Mouse (Mus musculus) embryo, embryonic 10.5 days (tissue): Measurements from ENCODE around the gene Prkcb.
A peak's percentile ranks its signal among the peaks of the same experiment; 100 is the strongest.

ENCODE experiments used
- DNase-seq: peaks from one replicate; pipeline ENCODE4 v3.0.0-alpha.2; 2015; ENCODE audit warnings: low spot score

Prkcb gene

DNA sequence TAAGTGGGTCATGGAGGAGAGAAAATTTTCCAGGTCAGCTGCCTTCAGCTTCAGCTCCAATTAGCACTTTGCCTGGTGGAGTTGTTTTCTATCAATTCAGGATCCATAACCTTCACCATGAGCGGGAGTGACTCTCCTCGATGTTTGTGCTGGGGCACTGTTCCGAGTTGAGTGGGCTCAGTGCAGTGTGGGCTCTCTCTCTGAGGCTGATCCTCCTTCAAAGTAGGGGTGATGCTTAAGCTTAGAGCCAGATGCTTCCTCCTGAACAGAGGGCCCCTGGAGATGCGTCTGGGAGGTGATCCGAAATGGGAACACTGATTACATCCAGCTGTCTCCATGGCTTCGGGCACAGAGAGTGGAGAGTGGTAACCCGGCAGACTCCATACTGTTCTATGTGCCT is 308.8 kb downstream of the Prkcb start:
- DNase-seq, result peak; percentile 13

DNA sequence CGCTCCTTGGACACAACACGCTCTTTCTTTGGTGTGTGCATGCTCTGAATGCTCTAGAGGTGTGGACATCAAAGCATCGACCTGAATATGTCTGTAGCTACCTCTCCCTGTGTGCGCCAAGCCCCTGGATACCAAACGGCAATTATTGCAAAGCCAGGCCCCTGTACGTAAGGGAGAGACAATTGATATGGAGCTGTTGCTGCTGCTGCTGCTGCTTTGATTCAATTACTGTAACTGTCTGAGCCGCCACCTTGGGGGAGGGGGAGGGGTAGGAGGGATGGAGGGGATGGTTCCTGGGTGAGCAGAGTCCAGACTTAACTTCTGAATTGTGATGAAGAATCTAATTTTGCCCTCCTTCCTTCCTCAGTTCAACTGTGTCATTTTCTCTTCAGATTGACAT is 312.3 kb downstream of the Prkcb start:
- DNase-seq, result no peak

DNA sequence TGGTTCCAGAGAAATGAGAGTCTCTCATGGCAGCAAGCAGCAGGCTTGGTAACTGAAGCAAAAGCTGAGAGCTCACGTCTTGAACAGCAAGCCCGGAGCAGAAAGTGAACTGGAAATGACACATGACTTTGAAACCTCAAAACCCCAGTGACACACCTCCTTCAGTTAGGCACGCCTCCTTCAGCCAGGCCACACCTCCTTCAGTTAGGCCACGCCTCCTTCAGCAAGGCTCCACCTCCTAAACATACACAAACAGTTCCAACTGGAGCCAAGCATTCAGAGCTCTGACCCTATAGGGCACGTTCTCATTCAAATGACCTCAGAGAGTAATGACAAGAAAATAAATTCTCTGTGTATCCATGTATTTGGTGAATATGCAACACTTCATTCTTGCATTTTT is 316.5 kb downstream of the Prkcb start:
- DNase-seq, result no peak

DNA sequence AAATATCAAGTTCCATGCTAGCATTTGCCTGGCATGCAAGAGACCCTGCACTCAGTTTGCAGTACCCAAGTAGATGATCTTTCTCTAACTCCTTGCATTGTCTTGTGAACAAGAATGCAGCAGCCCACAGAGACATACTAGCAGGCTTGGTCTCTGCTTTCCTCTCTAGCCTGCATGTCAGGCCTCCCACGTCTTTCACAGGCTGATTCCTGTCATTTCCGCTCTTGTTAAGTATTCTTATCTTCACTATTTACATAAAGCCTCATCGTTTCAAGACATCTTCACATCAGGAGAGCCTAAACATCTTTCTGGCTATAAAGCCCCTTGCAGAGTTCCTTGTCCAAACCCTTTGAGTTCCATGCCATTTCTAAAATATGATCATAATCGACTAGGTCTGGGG is 320.9 kb downstream of the Prkcb start:
- DNase-seq, result no peak

DNA sequence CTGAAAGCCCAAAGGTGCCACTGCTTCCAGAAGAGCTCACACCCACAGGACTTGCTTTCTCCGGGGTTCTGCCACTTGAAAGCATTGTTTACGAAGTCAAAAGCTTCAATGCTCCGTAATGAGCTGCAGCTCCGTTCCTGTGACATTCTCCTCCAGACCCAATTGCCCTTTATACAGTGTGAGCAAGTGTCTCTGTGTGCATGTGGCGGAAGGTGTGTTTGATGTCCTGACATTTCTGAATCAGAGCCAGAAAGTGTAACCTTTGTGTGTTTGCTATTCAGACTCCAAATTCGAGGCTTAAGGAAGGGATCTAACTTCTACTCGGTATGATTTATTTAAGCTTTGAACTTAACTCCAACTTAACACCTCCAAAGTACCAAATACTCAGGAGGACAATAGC is 321.6 kb downstream of the Prkcb start:
- DNase-seq, result no peak

DNA sequence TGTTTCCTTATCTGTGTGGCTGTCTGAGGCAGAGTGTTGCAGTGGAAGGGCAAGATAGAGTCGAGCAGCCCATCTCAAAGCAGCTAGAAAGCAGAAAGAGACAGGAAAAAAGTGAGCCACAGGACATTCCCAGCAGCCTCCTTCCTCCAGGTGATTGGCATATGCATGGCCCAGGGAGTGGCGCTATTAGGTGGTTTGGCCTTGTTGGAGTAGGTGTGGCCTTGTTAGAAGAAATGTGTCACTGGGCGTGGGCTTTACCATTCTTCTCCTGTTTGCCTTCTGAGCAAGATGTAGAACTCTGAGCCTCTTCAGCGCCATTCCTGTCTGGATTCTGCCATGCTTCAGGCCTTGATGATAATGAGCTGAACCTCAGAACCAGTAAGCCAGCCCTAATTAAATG is 325.3 kb downstream of the Prkcb start:
- DNase-seq, result no peak

DNA sequence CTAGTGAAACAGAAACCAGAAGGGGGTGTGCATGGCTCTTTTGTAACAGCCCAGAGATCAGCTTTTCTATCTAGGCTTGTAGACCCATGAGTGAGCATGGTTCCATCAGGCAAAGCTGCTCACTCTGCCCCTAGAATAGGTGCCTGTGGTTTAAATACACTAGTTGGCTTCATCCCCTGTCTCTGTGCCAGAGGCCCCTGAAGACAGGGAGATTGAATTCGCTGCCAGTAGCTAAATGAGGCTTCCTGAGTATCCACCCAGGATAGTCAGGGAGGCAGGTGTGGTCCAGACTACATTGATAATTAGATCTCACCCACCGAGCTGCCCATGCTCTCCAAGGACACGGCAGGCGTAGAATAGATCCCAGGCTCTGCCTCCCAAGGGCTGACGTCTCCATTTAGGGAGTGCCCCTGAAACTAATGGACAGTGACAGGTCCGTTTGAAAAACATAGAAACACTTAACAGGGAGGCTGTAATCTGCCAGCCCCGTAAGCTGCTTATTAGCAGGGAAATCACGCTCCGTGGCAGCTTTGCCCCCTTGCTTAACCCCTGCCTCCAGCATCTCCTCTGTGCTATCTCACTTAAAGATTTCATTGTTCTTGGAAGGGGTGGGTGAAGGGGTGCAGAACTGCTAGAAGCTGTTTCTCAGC is 333.7 kb downstream of the Prkcb start:
- peak; percentile 21 for DNase-seq

DNA sequence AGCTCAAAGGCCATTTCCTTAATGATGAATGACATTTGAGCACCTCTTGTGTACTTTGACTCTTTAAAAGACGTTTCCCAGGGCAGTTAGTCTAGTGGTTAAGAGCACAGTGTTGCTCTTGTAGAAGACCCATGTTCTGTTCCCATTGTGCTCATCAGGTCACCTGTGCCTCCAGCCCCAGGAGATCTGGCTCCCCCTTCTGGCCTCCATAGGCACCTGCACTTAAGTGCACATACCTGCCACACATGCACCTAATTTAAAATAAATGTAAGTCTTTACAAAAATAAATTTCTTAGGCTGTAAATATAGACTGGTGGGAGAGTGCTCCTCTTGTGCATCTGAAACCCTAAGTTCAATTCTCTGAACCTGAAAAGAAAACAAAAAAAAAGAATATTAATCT is 335.2 kb downstream of the Prkcb start:
- no peak for DNase-seq

DNA sequence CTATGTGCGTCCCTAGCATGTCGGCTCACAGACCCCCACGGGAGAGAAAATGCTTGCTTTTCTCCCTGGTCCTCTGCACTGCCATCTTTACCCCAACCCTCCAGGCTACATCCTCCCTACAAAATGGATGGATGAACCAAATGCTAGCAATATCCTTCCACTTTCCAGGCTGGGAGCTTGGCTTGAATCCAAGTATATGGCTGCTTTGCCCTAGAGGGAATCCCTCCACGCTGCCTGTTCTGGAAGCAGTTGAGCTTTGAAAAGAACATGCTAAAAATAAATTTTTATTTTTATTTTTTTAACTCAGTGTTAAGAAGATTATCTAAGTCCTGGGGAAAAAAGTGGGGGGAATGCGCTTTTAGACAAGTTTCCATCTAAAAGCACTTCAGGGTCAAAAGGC is 339.5 kb downstream of the Prkcb start:
- DNase-seq, result no peak

DNA sequence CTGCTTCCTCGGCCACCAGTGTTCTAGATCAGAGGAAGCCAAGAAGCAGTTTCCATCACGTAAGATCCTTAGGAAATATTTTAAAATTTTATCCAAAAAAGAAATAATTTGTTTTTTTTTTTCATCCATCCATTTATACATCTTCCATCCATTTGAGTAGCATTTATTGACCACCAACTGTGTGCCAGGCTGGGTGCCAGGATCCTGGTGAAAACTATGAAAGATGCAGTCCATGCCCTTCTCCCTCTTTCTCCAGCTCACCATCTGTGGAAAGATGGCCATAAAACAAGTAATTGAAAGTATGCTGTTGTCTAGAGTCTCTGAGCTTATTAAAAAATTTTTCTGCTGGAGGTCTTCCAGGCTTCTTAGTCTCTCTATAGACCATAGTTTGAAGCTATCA is 341.8 kb downstream of the Prkcb start:
- DNase-seq, result no peak

DNA sequence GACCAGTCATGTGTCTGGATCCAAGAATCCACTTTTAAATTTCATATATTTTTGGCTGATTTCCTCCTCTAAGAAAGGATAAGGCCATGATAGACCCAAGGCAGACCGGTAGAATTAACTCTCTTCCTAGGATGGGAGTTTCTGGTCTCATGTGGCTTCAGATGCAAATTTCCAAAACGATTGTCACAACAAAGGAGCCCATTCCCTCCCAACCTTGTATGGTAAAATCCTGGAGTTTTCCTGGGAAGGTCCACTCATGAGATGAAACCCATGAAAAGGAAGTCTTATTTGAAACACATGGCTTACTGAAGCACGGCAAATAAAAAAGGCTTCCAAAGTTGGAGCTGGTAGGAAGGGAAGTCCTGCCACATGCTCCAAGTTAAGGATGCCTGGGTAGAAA is 342.6 kb downstream of the Prkcb start:
- DNase-seq, result no peak

DNA sequence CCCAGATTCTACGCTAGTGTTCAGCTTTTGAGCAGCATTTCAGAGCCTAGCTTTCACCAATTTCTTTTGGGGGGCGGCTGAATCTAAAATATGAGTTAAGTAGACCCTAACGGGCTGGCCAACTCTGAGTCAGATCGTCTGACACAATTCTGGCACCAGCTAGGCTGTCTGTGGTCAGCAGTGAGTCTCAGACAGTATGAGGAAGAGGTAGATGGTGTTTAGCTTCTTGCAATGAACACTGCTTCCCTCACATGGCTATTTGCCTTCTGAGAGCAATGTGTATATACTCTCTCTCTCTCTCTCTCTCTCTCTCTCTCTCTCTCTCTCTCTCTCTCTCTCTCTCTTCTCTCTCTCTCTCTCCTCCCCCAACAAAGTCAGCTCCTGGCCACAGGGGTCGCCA is 344.4 kb downstream of the Prkcb start:
- no peak for DNase-seq

DNA sequence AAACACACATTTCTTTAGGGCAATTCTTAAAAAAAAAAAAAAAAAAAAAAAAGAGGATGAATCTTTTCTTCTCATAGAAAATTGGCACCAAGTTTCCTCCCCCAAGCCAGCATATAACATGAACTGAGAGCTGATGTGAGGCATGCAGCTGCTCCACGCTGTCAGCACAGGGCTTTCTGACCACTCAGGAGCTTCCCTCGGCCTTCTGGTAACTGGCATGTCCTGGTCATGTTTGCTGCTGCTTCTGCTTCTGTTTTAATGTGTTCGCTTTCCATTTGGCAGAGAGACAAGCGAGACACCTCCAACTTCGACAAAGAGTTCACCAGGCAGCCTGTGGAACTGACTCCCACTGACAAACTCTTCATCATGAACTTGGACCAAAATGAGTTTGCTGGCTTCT is 344.9 kb downstream of the Prkcb start:
- no peak for DNase-seq

DNA sequence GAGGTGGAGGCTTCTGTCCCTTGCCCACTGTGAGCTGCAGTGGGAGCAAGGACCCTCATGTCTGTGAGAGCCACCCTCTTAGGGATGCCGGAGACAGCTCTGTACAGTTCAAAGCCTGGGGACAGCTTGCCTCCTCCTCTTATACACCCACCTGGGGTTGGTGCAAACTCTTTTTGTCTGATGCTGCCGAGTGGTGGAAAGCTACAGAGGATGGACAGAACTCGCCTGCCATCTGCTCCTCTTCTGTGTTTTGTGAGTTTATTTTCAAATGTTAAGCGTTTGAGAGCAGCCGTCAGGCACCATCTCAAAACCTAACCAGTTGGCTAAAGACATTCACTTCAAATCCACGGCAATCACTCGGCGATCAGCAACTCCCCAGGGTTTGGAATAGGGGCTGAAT is 355.1 kb downstream of the Prkcb start:
- DNase-seq, result no peak

DNA sequence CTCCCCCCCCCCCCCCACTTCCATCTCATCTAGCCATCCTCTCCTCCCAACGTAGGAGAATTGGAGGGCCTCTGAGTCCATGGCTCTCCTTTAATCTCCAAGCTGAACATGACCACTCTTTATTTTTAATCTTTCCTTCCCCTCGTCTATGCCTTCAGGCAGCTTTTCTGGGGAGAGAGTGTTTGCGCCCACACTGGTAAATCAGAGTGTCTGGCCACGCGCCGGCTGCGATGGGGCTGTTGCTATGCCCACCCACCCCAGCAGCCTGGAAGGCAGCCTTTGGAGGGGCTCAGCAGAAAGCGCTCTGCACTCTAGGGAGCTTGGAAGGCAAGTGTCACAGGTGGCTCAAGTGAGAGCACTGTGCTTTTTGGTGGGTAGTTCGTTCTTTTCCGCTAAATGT is 360.8 kb downstream of the Prkcb start:
- DNase-seq, result no peak

DNA sequence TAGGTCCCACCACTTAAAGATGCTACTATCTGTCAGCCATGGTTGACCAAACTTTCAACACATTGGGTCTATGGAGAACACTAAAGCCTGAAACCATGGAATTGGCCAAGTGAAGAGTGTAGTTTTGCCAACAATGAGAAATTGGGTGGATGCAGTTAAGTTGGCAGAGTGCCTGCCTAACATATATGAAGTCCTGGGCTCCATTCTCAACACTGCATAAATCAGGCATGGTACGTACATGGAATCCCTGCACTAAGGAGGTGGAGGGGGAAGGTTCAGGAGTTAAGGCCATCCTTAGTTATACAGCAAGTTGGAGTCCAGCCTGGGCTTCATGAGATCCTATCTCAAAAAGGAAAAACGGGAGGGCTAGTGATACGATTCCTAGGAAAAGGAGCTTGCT is 364.0 kb downstream of the Prkcb start:
- no peak for DNase-seq

DNA sequence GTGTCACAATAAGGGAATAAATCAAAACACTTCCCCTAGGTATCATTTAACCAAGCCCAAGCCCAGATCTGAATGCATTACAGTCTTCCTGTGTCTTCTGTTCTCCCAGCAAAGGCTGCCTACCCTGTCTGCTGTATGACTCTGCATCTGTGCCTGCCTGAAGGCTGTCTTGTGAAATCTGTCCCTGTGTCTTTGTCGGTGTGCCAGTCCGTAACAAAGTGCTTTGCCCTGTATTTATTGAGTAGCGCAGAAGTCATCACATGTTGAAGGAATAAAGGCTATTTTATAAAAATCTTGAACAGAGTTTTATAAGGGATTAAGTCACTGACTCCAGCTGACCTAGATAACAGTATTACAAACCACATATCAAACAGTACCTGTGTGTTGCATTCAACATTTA is 368.1 kb downstream of the Prkcb start:
- no peak for DNase-seq

DNA sequence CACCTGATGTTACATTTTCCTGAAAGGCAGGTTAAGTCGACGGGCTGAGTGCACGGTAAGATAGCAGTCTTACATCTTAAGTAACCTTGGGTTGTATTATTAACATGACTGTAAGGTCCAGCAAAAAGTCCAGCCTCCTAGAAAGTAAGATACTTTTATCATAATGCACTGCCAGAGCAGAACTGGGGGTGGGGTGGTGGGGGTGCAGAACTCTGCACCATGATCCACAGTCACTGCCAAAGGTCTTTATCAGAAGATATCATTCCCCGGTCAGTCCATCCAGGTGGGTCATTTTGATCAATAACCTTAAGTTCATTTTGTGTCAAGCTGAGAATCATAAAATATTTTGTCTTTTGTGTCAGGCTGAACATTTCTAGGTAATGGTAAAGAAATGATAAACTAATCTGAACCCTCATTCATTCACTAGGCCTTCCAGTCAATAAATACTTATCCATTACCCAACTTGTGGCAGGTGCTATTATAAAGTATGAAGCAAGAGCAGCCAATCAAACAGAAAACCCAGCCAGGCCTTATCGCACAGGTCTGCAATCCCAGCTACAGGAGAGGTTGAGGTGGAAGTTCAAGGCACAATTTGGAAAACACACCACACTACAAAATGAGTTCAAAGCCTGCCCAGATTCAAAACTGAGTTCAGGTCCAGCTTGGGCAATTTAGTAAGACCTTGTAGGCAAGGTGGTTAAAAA is 369.0 kb downstream of the Prkcb start:
- DNase-seq, result no peak

DNA sequence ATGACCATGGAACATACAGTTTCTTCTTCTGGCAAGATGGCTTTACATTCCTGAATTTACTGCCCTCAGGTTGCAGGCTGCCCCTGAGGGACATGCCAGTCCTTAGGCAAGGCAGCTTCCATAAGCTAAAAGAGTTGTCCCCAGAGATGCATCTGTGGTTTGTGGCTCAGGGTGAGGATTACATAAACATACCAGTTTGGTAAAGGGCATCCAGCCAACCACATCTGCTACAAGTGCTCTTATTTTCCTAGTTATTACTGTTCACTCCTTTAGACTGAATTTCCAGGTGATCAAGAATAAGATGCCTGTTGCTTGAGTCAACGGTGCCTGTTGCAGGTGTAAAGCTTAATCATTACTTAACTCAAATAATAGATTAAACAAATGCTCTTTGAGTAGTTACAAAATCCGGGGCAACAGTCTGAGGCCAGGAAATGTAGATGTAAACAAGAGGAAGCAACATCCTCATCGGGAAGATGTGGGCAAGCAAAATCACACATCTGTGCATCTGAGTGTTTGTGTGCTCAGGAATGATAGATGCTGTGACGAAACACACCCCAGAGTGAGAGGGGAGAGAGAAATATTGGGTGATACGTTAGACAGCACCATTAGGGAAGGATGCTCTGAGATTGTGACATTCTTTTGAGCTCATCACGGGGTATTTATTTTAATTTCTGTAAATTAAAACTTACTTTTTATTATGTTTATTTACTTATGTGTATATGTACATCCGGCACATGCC is 376.9 kb downstream of the Prkcb start:
- no peak for DNase-seq

DNA sequence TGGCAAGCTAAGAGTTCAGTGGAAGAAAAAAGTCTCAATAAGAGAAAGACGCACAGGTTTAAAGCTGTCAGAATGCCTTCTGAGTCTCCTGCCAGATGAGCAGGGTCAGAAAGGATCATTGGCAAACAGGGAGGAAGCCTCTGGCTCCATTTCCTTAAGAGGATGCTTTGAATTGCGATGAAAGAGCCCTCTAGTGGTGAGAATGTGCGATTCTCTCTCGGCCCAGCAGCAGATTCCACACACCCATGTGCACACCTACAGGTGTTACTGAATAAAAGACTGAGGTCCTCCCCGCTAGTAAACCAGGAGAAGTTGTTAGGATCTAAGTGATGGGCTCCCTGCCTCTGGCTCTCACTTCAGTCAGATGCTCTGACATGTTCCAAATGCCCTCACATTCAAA is 379.4 kb downstream of the Prkcb start:
- DNase-seq, result peak; percentile 63

DNA sequence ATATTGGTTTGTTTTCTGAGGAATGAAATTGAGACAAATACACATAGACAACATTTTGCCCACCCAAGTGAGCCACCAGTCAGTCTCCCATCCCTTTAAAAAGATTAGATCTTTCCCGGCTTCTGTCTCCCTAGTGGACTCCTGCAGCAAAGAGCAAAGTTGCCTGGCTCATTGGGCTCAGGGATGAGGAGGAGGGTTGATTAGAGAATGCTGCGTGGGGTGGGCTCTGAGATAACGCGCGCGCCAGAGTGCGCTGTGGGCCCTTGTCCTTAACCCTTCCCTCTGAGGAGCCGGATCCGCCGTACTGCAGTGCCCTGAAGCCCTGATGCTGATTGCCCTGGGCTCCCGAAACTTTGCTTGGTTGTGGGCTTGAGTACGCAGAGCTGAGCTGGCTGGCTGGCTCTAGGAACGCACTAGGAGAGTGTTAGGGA is 381.9 kb downstream of the Prkcb start, which contains the start of gene Cacng3:
TSS of gene Cacng3 (plus strand) at position 51 of the 431 bp plus-strand sequence.
- DNase-seq, result no peak

DNA sequence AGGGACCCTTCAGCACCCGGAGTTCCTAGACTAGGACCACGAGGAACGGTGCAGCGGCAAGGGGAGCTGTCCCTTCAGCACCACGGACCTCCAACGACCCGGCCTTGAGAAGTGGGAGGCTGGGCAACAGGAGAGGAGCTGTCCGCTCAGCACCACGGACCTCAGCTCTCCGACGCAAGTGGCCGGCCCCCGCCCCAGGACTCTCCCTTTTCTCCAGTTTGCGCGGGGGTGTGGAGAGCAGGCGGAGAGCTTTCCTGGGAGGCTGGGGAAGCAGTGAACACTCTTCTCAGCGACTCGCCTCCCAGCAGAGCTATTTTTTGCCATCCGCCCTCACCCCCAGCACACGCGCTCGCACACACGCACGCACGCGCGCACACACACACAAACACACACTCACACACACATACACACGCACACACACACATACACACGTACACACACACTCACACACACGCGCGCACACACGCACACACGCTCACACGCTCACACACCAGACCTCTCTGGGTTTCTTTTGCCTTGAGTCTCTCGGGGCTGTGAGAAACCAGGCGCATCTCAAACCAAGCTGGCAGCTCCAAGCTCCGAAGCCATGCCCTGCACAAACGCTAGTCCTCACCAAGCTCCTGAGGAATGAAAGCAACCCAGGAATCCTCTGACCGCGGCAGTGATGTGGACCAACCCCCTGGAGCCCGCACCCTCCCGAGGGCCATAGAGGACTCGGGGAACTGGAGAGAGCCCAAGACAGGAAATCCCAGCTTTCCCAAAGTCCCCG is 382.5 kb downstream of the Prkcb start:
- peak; percentile 96 for DNase-seq

DNA sequence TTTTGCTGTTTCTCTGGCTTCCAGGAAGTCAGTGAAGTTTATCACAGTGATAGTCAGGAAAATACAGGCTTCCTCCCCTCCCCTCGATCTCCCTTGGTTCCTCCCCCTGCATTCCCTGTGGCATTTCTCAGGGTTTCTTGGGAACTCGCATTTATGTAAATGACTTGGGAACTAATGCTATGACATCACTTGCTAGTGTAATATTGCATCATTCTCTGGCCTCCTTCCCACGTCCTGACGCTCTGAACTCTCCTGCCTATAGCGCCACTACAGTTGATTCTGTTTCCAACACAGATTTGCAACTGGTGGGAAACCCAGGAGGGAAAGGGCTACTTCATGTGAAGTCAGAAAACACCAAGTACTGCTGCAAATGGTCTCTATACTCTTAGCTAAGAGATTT is 384.4 kb downstream of the Prkcb start:
- no peak for DNase-seq
